Mouse (Mus musculus): Measurements from ENCODE around the gene Gm42421.

Gene Gm42421

GRCm38 (mm10) chr5:143927875-143928274 lies at the start of gene Gm42421:
TSS of gene Gm42421 (plus strand) at chr5:143928175.
- DNase-seq, result no peak

GRCm38 (mm10) chr5:143885274-143885673 lies 42.7 kb upstream of the Gm42421 start:
- DNase-seq, result no peak

DNA sequence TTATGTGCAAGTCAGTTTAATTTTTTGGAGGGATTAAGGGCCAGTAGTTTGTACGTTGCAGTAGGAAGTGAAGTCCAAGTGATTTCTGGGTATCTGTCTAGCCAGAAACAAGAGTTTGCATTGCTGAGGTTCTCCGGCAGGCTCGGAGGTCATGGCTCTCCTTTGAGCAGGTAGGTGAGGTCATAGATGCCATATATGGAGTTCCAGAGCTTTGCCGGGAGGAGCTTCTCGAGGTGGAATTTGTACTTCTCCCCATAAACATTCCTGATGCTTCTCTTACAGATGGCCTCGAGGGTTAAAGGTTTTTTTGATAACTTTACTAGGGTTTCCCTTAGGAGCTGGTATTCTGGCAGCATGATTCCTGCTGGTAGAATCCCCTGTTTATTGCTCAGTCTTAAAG lies 37.2 kb upstream of the Gm42421 start:
- DNase-seq, result no peak

DNA sequence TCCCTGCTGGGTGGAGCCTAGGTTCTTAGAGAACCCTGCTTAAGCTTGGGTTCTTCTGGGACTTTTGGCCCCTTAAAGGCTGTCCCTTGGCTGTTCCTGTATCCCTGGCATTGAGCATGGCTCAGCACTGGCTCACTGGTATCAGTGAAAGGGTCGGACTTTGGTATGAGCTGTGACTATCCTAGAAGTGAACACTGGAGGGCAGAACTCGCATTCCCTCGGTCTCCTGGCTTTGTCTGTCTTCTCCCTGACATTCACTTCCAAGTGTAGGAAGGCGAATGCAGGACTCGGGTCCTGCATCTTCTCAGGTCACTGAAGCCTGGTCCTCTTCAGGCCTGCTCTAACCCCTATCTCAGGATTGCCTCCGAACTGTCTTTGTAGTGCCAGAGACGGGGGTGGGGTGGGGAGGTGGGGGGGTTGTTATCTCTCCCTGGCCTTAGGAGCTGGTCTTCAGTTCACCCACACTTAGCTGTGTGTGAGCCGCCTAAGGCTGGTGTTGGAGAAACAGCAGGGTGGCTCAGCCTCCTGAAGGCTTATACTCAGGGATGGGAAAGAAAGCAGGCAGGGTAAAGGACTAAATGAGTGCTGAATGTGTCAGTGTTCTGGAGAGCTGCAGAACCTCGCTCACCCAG lies 35.6 kb upstream of the Gm42421 start:
- DNase-seq, result no peak

- no peak for DNase-seq
These were observed 34.6 kb upstream of the Gm42421 start for GRCm38 (mm10) chr5:143893396-143893795.

DNA sequence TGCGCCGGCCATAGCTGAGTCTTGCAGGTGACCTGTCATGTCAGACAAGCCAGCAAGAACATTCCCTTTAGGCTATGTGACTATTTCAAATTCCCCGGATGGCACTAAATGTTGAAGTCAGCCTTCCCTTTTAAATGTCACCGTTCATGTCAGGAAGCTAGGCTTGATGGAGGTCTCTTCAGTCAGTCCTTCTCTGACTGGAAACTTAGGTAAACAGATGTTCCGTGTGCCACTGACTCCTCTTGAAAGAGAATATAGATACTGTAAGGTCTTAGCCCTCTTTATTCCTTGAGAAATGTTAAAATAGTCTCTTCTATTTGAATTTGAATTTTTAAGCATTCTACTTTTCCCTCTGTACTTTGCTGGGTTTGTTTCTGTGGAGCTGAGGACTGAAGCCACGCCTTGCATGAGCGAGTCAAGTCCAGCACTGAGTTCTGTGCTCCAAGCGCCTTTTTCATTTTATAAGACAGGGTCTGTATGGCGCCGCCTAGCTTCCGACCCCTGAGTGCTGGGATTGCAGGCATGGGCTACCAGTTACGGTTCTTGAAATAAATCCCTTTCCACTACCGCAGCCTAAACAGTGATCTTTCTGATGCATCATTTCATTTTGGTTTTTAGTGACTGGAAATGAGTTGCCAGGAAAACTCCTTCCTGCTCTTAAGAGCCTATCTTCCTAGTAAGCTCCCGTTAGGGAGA lies 30.2 kb upstream of the Gm42421 start, which contains the start of gene Ankrd61:
TSS of gene Ankrd61 (minus strand) at position 51 of the 696 bp plus-strand sequence.
- no peak for DNase-seq

- DNase-seq, result no peak
These were observed 25.9 kb upstream of the Gm42421 start for GRCm38 (mm10) chr5:143902111-143902510.

GRCm38 (mm10) chr5:143903813-143904212 lies 24.2 kb upstream of the Gm42421 start:
- no peak for DNase-seq

DNA sequence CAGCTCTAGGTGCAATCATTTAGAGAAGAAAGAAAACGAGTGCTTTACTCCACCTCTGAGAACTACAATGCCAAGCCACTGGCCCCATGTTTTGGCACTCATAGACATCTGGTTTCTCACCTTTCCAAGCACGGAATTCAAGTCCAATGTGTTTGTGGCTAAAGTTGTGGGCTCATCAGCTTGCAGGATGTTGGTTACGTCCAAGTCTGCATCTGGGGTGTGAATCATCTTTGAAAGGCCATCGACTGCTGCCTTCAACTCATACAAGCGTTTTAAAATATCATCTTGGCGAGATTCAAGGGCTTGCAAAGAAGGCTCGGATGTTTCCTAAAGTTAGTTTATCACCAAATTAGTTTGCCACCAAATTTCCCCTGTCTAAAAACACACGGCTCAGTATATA lies 21.5 kb upstream of the Gm42421 start:
- no peak for DNase-seq

GRCm38 (mm10) chr5:143908926-143909325 lies 19.0 kb upstream of the Gm42421 start:
- no peak for DNase-seq

GRCm38 (mm10) chr5:143909417-143910400 lies 18.3 kb upstream of the Gm42421 start, which contains the start of the genes Aimp2 and Pms2:
TSS of gene Aimp2 (minus strand) at chr5:143909847.
TSS of gene Pms2 (plus strand) at chr5:143909964.
- DNase-seq, result peak; percentile 85 to 86

DNA sequence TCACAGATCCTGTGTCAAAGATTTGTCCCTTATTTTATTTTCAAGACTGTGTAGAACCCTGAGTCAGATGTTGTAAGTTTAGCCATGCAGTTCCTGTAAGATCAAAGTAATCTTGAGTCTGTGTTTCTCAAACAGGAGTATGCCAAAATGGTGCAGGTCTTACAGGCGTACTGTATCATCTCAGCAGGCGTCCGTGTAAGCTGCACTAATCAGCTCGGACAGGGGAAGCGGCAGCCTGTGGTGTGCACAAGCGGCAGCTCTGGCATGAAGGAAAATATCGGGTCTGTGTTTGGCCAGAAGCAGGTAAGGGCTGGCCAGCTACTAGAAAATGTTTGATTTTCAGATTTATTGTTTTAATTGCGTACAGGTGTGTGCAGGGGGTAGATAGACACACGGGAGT lies 11.8 kb upstream of the Gm42421 start:
- DNase-seq, result no peak

DNA sequence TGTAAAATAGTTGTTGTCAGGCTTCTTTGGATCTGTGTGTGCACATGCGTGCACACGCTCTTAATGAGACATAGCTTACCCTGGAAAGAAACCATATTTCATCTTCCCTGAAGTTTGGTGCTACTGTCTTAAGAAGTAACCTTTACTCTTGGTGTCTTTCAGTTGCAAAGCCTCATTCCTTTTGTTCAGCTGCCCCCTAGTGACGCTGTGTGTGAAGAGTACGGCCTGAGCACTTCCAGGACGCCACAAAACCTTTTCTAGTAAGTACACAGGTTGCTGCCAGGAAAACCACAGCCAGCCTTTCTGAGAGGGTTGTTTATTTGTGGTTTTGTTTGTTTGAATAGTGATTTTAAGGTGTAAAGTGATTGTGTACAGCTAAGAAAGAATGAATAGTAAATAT lies 10.6 kb upstream of the Gm42421 start:
- DNase-seq, result peak in 1 of 2 experiments; percentile 54

GRCm38 (mm10) chr5:143918120-143918519 lies 9.9 kb upstream of the Gm42421 start:
- no peak for DNase-seq

- no peak for DNase-seq
These were observed 3.1 kb upstream of the Gm42421 start for GRCm38 (mm10) chr5:143924781-143925452.

DNA sequence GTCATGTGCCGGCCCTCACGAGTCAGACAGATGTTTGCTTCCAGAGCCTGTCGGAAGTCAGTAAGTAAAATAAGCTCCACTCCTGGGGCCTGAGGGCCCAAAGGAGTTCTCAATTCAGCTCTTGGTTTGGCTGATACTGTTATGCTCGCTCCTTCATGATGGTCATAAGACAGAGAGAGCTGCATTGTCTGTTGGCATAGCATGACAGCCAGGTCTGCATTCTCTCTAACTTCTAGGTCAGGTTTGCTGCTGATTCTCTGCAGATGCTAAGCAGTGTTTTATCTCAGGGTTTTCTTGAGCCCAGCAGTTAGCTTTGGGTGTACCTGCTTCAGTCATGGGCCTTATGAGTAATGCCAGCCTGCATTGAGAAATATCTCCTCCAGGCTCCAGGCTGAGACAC lies 1.3 kb downstream of the Gm42421 start:
- DNase-seq, result no peak

DNA sequence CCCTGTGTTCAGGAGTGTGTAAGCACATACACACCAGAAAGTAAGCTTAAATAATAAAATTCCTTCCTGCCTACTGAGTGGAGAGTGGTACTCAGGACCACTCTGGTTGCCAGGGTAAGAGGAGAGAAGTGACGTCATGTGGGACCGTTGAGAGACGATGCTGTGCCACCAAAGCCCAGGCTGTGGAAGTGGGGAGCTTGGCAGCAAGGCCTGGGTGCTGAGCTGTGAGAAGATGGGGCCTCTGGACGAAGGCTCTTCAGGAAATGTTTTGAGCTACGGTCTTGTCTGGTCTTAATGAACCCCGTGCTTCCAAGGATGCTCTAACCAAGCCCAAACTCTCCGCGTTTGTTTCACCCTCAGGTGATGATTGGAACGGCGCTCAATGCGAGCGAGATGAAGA lies 2.7 kb downstream of the Gm42421 start:
- no peak for DNase-seq

- no peak for DNase-seq
These were observed 4.0 kb downstream of the Gm42421 start for GRCm38 (mm10) chr5:143931863-143932580.

GRCm38 (mm10) chr5:143932831-143933230 lies 4.9 kb downstream of the Gm42421 start, which contains the start of gene Rsph10b:
TSS of gene Rsph10b (plus strand) at chr5:143933035.
- DNase-seq, result no peak

GRCm38 (mm10) chr5:143933414-143933813 lies 5.4 kb downstream of the Gm42421 start:
- DNase-seq, result no peak

DNA sequence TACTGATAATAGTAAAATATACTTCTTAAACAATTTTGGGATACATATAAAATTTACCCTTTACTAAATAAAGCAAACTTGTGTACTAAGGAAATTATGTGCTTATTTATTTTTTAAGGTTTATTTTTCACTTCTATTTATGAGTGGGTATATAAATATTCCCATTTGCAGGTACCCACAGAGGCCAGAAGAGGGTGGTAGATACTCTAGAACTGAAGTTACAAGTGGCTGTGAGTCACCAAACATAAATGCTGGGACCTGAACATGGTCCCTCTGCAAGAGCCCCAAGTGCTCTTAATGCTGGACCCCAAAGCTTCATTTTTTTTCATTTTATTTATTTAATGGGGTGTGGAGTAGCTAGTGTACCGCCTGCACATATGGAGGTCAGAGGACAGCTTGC lies 5.9 kb downstream of the Gm42421 start:
- no peak for DNase-seq

- no peak for DNase-seq
These were observed 8.2 kb downstream of the Gm42421 start for GRCm38 (mm10) chr5:143936156-143936555.

Measured in spleen, adult 18-20 months (tissue).